Mouse (Mus musculus): ENCODE measurements around the gene Pld3. TPM values are rescaled to one million over a fixed set of nuclear protein-coding genes. Genes with fewer than 3 reads are reported as not detected.
A peak's percentile ranks its signal among the peaks of the same experiment; 100 is the strongest.

The Pld3 gene
- total RNA-seq, 2 experiments from 2014 or later, result 7.8 to 9.4 TPM

DNA sequence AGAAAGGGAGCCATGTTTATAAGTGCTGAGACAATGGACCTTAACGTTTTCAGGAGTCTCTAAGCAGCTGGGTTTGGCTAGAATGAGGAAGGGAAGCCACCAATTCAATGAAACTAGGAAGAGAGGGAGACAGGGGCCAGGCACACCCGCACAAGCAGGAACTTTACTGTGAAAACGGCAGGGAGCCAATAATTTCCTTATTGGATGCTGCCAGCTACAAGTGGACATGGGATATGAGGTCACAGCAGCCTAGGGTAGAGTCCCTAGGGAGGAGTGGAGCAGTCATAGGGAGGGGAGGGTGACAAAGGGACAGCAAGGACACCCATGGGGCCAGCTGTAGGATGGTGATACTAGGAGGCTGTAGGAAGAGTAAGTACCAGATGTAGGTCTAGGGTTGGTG is 60.0 kb downstream of the Pld3 start:
- ATAC-seq (replicated peaks; ENCODE audit: low FRiP score, low TSS enrichment, poor library complexity, severe bottlenecking), result no peak

DNA sequence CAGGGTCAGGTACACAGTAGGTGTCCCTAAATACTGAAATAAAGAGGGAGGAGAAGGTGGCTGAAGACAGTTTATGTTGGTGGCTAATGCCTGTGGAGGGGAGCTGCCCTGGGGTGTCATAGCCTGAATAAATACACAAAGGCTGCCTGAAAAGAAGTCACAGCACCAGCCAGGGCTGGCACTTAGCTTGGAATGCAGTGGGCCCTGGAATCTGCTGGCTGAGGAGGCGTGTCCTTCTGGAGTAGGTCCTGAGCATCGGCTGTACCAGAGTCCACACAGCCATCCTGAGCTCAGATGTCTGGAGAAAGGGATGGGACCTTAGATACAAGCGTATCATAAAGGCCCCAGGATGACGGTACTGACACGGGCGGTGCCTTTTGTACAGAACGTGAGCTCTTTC is 61.2 kb downstream of the Pld3 start:
- no peak for ATAC-seq (replicated peaks; ENCODE audit: low FRiP score, low TSS enrichment, poor library complexity, severe bottlenecking)

DNA sequence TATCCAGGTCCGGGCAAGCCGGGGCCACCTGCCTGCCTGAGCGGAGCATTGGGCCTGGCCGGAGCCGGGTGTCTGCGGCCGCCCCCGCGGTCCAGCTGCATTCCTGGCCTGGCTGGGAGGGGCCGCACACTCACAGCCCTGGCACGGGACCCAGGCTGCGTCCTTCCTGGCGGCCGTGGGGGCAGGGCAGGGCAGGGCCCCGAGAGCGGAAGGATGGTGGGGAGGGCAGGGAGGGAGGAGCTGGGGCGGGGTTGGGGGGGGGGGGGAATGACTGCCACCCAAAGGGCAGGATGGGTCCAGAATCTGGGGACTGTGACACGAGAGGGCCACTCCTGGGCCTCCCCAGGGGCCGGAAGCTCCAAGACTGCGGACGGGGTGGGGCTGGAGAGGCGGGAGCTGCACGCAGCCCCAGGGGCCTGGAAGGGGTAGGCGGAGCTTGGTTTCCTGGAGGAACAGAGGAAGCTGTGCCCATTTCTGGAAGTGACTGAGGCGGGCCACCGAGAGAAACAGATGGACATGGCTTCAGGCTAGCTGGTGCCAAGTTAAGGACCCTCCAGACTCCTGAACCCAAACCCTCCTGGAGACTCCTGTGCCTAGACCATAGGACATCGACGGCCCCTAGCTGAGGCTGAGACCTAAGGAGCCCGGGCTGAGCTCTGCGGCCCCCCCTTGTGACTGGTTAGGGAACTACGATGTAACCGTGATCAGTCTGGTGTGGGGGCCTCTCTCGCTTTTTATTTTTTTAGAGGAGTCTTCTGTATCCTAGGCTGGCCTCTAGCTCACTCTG is 62.3 kb downstream of the Pld3 start:
- ATAC-seq (replicated peaks; ENCODE audit: low FRiP score, low TSS enrichment, poor library complexity, severe bottlenecking), result peak; percentile 74

DNA sequence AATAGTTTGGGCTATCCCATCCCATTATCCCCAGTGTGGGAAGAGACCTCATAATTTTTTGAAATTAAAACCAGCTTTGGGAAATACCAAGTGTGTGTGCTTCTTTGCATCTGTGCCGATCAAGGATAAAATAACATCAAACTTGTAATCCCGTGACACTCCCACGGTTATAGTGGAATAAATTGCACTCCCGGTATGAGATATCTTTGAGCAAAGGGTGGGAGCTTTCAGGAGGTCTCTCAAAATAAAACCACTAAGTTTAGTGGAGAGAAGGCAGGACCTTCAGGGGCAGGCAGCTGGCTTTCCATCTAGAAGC is 62.8 kb downstream of the Pld3 start:
- no peak for ATAC-seq (replicated peaks; ENCODE audit: low FRiP score, low TSS enrichment, poor library complexity, severe bottlenecking)

DNA sequence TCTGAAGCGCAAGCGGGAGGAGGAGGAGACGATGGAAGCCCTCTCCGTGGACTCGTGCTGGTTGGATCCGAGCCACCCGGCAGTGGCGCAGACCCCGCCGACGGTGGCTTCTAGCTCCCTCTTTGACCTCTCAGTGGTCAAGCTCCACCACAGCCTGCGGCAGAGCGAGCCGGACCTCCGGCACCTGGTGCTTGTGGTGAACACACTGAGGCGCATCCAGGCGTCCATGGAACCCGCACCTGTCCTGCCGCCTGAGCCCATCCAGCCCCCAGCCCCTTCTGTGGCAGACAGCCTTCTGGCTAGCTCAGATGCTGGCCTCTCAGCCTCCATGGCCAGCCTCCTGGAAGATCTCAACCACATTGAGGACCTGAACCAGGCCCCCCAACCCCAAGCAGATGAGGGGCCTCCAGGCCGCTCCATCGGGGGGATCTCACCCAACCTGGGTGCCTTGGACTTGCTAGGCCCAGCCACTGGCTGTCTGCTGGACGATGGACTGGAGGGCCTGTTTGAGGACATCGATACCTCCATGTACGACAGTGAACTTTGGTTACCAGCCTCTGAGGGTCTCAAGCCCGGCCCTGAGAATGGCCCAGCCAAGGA is 63.6 kb downstream of the Pld3 start:
- ATAC-seq (replicated peaks; ENCODE audit: low FRiP score, low TSS enrichment, poor library complexity, severe bottlenecking), result no peak

DNA sequence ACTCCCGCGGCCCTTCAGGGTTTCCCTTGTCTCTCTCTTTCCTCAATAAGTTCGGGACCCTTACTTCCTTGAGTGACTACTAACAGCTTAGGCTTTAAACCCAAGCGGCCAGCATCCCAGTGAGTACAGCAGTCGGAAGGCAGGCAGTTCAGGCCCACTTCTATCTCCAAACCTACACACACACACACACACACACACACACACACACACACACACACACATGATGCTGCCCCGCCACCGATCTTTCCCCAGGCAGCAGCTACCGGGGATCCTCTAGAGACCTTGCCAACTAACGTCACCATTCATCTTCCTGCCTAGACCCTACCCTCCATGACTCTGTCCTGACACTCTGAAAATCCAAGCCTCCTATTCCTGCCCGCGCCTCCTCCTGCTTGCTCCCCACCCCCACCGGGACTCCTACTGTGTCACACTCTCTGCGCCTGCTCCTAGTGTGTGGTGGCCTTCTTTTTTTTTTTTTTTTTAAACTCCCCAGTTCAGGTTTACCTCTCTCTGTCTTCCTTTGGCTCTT is 65.2 kb downstream of the Pld3 start:
- ATAC-seq (replicated peaks; ENCODE audit: low FRiP score, low TSS enrichment, poor library complexity, severe bottlenecking), result no peak

DNA sequence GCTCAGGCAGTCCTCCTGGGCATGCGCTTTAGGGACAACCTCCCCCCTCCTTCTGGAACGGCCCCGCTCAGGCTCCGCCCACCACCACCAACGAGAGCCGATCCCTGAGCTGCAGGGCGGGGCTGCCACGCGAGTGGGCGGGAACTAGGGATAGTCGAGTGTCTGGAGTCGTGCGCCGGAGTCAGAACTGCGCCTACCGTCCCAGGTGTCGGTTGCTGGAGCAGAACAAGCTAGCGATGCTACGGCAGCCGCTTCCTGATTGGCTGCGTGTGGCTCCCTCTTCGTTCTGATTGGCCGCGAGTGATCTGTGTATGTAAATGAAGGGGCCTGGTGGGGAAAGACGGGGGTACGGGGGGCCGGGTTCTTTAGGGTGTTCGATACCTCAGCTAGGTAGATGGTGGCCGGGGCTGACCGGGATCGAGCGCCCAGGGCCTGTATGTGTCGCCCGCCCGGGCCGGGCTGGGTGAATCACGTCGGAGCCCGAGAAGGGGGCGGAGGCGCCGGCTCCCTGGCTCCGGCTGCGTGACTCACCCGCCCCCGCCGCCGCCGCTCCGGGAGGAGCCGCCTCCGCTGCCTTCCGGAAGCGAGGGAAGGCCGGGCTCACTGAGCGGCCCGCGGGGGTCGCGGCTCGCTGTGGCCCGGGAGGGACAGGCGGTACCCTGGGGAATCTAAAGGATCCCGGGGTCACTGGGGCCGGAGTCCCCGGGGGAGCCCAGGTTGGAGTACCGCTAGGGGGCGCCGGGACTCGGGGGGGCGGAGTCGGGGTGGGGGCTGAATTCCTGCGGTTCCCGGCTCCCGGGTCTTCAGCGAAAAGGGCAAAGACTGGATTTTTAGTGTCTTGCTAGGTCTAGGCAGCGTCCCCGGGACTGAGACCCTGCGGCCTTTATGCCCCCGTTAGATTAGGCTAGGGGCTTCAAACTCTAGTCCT is 66.0 kb downstream of the Pld3 start, which contains the start of gene Sertad1:
TSS of gene Sertad1 (plus strand) at position 141 of the 928 bp plus-strand sequence.
- peak; percentile 82 for ATAC-seq (replicated peaks; ENCODE audit: low FRiP score, low TSS enrichment, poor library complexity, severe bottlenecking)

DNA sequence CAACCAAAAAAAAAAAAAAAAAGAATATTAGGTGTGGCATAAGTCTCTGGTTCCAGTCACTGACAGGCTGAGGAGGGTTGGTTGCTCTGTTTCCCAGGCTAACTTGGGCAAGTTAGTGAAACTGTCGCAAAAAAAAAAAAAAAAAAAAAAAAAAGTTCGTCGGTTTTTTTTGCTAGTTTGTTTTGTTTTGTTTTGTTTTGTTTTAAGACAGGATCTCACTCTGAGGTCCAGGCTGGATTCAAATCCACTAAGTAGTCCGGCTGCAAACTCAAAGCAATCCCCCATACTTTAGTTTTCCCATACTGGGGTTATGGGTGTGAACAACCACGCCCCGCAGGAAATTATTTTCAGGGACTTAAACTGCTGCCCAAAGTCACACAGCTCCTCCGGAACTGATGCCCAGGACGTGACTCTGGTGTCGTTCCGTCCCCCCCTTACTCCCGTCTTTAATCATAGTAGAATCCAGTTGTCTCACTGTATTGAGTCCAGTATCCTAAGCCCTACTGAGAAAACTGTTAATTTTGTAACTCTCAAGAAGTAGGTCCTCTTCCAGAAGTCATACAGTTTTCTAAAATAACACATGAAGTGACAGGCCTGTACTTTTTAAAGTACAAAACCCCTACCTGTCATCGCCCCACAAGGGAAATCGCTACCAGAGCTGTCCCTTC is 66.8 kb downstream of the Pld3 start:
- ATAC-seq (replicated peaks; ENCODE audit: low FRiP score, low TSS enrichment, poor library complexity, severe bottlenecking), result no peak

DNA sequence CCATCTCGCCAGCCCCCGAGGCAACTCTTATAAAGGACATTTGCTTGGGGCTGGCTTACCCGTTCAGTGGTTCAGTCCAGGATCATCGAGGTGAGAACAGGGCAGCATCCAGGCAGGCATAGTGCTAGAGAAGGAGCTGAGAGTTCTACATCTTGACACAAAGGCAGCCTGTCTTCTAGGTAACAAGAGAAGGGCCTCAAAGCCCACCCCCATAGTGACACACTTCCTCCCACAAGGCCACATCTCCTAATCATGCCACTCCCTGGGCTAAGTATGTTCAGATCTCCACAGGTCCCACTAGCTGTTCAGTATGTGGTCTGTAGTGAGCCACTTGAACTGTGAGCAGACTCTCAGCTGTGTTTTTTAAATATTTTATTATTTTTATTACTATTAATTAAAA is 69.2 kb downstream of the Pld3 start:
- ATAC-seq (replicated peaks; ENCODE audit: low FRiP score, low TSS enrichment, poor library complexity, severe bottlenecking), result no peak

Other genes with a start within 250 kb of the Pld3 start
- gene Ltbp4, start 215.5 kb downstream of the Pld3 start, total RNA-seq (2014; fragmentation: Nextera tagmentation), result 0.39 TPM in 1 of 2 replicates, not detected in the other
- gene Ltbp4, start 215.5 kb downstream of the Pld3 start, total RNA-seq (2017), result 0.05 and 1.4 TPM in 2 replicates
- 39.2 and 72.7 TPM in 2 replicates for gene Shkbp1, start 197.2 kb downstream of the Pld3 start, total RNA-seq (2014; fragmentation: Nextera tagmentation)
- 20.6 and 35.1 TPM in 2 replicates for gene Shkbp1, start 197.2 kb downstream of the Pld3 start, total RNA-seq (2017)
- not detected in 2 replicates for gene Gm20479, start 195.8 kb downstream of the Pld3 start, total RNA-seq (2014; fragmentation: Nextera tagmentation)
- not detected in 2 replicates for gene Gm20479, start 195.8 kb downstream of the Pld3 start, total RNA-seq (2017)
- gene Sptbn4, start 105.5 kb downstream of the Pld3 start, total RNA-seq (2014; fragmentation: Nextera tagmentation), result 0.09 and 0.37 TPM in 2 replicates
- 0.15 TPM in 1 of 2 replicates, not detected in the other for gene Sptbn4, start 105.5 kb downstream of the Pld3 start, total RNA-seq (2017)
- gene Blvrb, start 105.2 kb downstream of the Pld3 start, total RNA-seq (2014; fragmentation: Nextera tagmentation), result 667 and 741 TPM in 2 replicates
- gene Blvrb, start 105.2 kb downstream of the Pld3 start, total RNA-seq (2017), result 183 and 213 TPM in 2 replicates
- 4.8 and 10.1 TPM in 2 replicates for gene Sertad3, start 79.5 kb downstream of the Pld3 start, total RNA-seq (2014; fragmentation: Nextera tagmentation)
- gene Sertad3, start 79.5 kb downstream of the Pld3 start, total RNA-seq (2017), result 4.3 and 12.5 TPM in 2 replicates
- 2.0 and 6.6 TPM in 2 replicates for gene Sertad1, start 66.3 kb downstream of the Pld3 start, total RNA-seq (2014; fragmentation: Nextera tagmentation)
- gene Sertad1, start 66.3 kb downstream of the Pld3 start, total RNA-seq (2017), result 9.7 and 11.3 TPM in 2 replicates
- 0.77 and 1.9 TPM in 2 replicates for gene Prx, start 53.9 kb downstream of the Pld3 start, total RNA-seq (2014; fragmentation: Nextera tagmentation)
- gene Prx, start 53.9 kb downstream of the Pld3 start, total RNA-seq (2017), result 1.3 and 1.4 TPM in 2 replicates
- gene Hipk4, start 30.0 kb downstream of the Pld3 start, total RNA-seq (2014; fragmentation: Nextera tagmentation), result 2.4 and 2.6 TPM in 2 replicates
- gene Hipk4, start 30.0 kb downstream of the Pld3 start, total RNA-seq (2017), result 0.23 TPM in 1 of 2 replicates, not detected in the other
- gene 2310022A10Rik, start within 50 bp of the Pld3 start, total RNA-seq (2014; fragmentation: Nextera tagmentation), result 30.3 and 38.1 TPM in 2 replicates
- gene 2310022A10Rik, start within 50 bp of the Pld3 start, total RNA-seq (2017), result 2.3 and 31.3 TPM in 2 replicates
- gene Akt2, start 38.3 kb upstream of the Pld3 start, total RNA-seq (2014; fragmentation: Nextera tagmentation), result 61.9 and 65.5 TPM in 2 replicates
- 60.3 and 82.2 TPM in 2 replicates for gene Akt2, start 38.3 kb upstream of the Pld3 start, total RNA-seq (2017)
- not detected in 2 replicates for gene Ttc9b, start 100.7 kb upstream of the Pld3 start, total RNA-seq (2014; fragmentation: Nextera tagmentation)
- gene Ttc9b, start 100.7 kb upstream of the Pld3 start, total RNA-seq (2017), result not detected in 2 replicates
- 6.2 and 13.5 TPM in 2 replicates for gene Map3k10, start 121.4 kb upstream of the Pld3 start, total RNA-seq (2014; fragmentation: Nextera tagmentation)
- 2.9 and 4.5 TPM in 2 replicates for gene Map3k10, start 121.4 kb upstream of the Pld3 start, total RNA-seq (2017)
- 6.8 TPM in 1 of 2 replicates, not detected in the other for gene Zfp607b, start 136.1 kb upstream of the Pld3 start, total RNA-seq (2014; fragmentation: Nextera tagmentation)
- 1.2 and 1.7 TPM in 2 replicates for gene Zfp607b, start 136.1 kb upstream of the Pld3 start, total RNA-seq (2017)
- 7.9 and 8.5 TPM in 2 replicates for gene Zfp60, start 178.2 kb upstream of the Pld3 start, total RNA-seq (2014; fragmentation: Nextera tagmentation)
- 9.2 and 12.5 TPM in 2 replicates for gene Zfp60, start 178.2 kb upstream of the Pld3 start, total RNA-seq (2017)

Measured in megakaryocyte-erythroid progenitor cell, adult 5-6 weeks (primary cell).